Mouse (Mus musculus) gastrocnemius, postnatal 36 days (tissue): ENCODE results near the gene Zcchc8. TPM values are rescaled to one million over a fixed set of nuclear protein-coding genes. Genes with fewer than 3 reads are reported as not detected.
"Not testable (repeated sequence)": the region's sequence is repeated elsewhere in the genome, so short reads cannot be mapped to it uniquely, and the experiment has no call there.

Source experiments
- DNase-seq, 2 experiments: peaks; one replicate each; pipeline ENCODE4 v3.0.0; 2022
- intact Hi-C: fragments of 180-260 bp; cut with DNase I; formaldehyde crosslinking; loops from one replicate; pipeline ENCODE4 v1.15.1; 2025
- long read RNA-seq, 2 experiments: library from polyadenylated mRNA; stranded (forward); transcript quantifications; one replicate each; pipeline ENCODE4 v2.0.0; 2021
- total RNA-seq, 2 experiments: library from RNA; stranded (reverse); gene quantifications; 2 replicates each; pipeline ENCODE4 v1.2.3; 2021

Zcchc8 gene
- 10 to 100 TPM in 1 of 2 experiments, 1 to 10 TPM in 1; 9.9 to 17.6 TPM for total RNA-seq
- long read RNA-seq, experiment 1, full-length matches to known transcripts: 6 of 7 reads
- long read RNA-seq, experiment 1, partial matches to known transcripts: 0 of 7 reads
- long read RNA-seq, experiment 1, other reads (novel, unspliced or antisense): 1 of 7 reads
- long read RNA-seq, experiment 2, full-length matches to known transcripts: 4 of 9 reads
- long read RNA-seq, experiment 2, partial matches to known transcripts: 0 of 9 reads
- long read RNA-seq, experiment 2, other reads (novel, unspliced or antisense): 5 of 9 reads

DNA sequence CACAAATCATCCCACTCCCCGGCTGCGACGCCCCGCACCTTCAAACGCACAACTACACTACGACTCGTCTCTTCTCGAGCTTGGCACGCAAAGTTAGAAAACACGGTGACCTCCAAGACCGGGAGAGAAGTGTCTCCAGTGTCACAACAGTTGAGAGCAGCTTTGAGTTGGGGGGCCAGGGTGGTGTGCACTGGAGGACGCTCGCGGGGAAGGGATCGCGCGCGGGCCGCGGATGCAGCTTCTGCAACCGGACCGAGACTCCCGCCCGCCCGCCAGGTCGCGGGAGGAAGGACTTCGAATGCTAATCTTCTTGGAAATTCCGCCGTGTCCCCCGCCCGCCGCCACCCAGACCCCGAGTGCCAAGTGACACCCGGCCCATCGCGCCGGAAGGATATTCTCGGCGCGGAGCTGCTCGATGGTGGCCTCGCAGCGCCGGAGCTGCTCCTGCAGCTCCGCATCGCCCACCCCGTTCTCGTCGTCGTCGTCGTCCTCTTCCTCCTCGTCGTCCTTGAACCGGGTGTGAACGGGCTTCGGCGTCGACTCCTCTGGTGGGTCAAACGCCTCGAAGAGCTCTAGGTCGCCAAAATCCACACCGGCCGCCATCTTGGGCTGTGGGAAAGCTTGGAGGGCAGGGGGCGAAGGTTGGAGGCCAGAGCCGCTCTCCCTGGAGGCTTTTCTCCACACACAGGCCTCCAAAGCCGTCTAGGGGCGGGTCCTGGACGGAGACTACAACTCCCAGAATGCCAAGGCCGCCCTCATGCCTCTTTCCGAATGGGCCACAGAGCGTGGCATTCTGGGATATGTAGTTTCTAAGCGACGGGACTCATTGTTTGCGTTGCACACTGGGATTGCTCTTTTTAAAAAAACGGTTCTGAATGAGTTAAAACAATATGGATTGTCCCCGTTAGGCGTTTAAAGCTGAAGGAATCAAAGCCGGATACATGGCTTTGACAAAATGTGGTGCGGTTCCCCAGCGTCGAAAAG lies at the start of gene Zcchc8:
TSS of gene Zcchc8 (minus strand) at position 773 of the 984 bp plus-strand sequence.
- intact Hi-C loops: no loop called here
- DNase-seq: peak; percentile 89 to 92

DNA sequence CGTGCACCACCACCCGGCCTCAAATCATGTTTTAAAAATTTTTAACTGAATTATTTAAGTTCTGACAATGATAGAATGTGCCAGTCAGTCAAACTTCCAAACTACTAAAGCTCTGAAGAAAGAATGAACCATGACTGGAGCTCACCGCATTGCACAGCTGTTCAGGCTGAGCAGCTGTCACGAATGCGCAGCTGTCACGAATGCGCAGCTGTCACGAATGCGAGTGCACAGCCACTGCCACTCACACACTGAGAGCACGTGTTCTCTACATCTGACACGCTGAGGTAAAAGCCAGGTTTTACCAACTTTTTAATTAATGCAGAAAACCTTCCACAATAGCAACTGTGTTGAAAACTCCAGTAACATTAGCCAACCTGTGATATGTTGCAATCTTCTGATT lies 45.6 kb upstream of the Zcchc8 start:
- intact Hi-C loops: loop anchor here (10.0 kb wide), 1 partner anchor 118 kb away; the partner anchor contains the start of gene Hcar1
- not testable (repeated sequence) for DNase-seq

DNA sequence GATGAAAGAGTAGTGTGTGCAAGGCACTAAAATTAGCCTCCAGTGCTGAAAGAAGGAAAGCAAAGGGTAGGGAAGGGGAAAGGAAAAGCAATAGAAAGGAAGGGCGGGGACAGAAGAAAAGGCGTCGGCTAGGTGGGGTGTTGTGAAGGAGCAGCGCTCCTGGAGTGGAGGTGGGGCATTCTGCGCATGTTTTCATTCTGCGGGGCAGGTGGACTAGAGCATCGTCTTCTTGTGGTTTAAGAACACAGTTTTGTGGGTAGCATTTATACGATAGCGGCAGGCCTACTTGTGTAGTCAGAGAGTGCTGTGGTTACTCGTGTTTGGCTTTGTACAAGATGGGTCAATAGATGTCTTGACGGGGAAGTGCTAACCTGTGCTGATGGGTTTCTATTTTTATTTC lies 44.6 kb upstream of the Zcchc8 start:
- intact Hi-C loops: loop anchor here (10.0 kb wide), 1 partner anchor 119 kb away; the partner anchor contains the start of gene Hcar1
- no peak for DNase-seq

DNA sequence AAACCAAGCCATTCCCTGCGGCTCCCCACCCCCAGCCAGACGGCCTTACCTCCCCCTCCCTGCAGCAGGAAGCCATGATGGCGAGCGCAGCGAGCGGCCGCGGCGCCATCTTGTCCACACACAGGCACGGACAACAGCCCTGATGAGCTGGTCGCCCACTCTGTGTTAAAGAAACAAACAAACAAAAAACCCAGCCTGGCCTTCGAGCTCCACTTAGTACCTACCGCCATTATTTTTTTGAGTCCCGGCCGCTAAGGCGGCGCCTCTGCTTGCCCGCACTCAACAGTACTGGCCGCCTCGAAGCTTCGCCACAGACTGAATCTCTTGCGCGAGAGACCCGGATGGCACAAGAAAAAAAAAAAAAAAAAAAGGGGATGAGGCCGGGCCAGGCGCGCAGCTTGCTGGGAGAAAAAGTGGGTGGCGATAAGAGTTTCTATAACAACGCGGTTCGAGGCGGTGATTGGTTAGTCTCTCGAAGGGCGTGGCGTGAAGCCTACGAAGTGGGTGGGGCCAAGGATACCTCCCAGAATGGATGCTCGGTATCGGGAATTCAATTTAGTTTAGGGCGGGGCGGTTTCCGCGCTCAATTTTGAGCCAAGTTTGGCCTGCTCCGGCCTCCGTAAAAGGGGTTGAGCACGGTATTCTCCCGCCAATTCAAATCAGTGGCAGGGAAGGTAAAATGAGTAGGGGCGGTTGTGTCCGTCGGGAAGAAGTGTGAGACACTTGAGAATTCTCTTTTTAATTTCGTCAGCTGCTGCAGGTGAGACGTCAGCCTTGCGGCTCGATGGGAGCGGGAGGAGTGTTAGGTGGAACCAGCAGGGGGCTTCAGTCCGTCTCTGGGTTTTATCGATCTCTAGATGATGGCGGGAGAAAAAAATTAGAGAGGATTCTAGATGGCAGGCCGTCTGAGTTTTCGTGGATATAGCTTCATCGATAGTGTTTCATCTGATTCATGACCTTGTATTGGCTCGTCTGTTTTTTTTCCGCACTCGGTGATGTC lies 28.5 kb upstream of the Zcchc8 start, which contains the start of the genes Rsrc2 and Kntc1:
TSS of gene Rsrc2 (minus strand) at position 350 of the 1,000 bp plus-strand sequence.
TSS of gene Kntc1 (plus strand) at position 652 of the 1,000 bp plus-strand sequence.
- intact Hi-C loops: loop anchor here (5.0 kb wide), 1 partner anchor 153 kb away; no protein-coding TSS in a partner anchor
- peak; percentile 97 for DNase-seq

DNA sequence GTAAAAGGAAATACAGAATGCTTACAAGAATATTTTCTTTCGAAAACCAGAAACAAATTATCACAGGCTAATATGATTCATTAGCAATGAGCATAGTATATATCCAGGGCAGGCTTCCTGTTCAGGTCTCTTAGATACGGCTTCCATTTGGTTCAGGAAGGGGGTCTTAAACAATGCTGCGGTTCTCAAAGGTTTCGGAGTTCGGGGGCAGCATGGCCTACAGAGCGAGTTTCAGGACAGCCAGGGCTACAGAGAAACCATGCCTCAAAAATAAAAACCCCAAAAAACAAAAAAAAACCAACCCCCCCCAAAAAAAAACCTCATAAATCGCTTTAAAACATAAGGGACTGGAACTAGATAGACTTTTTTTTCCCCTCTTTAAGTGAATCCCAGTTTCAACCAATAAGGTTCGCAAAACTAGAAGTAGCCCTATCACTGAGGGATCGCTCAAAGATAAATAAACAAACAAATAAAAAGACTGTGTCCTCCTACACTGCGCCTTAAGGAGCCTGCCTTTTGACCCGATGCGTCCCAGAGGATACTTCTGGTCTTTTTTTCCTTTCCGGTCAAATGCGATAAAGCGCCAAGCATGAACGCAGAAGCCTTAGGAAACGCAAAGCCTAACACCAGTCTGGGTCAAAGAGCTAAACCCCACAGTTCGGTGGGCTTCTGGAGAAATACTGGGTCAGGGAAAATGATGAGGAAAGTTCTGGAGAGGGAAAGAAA lies 27.6 kb upstream of the Zcchc8 start:
- intact Hi-C loops: no loop called here
- DNase-seq: no peak

DNA sequence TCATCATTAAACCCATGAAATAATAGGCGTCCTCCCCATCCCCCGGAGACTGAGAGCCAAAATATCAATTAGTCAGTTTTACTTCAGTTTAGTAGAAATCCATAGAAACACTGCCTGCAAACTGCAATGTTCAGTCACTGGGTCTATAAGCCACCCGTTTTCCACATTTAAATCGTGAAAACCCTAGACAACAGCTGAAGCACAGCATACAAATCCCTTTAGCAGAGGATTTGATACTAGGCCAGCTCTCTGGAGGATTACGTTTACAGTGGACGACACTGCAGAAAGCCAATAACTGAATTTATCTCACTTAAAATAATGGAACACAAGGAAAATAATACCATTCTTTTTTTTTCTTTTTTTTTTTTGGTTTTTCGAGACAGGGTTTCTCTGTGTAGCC lies 26.7 kb upstream of the Zcchc8 start:
- intact Hi-C loops: no loop called here
- DNase-seq: no peak

DNA sequence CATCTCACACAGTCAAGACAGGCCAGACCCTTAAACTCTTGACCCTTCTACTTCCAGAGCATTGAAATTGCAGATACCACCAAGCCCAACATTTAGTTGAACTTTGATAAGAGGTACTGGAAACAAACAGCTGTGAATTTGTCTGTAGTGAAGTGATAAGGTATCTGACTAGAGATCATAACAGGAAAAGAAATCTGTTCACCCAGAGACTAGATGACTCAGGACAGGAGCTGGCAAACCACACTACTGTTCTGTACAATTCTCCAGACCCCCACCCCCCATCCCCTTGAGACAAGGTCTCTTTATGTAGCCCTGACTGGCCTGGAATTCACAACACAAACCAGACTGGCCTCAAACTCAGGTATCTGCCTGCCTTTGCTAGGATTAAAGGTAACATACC lies 25.4 kb upstream of the Zcchc8 start:
- intact Hi-C loops: no loop called here
- DNase-seq: no peak

DNA sequence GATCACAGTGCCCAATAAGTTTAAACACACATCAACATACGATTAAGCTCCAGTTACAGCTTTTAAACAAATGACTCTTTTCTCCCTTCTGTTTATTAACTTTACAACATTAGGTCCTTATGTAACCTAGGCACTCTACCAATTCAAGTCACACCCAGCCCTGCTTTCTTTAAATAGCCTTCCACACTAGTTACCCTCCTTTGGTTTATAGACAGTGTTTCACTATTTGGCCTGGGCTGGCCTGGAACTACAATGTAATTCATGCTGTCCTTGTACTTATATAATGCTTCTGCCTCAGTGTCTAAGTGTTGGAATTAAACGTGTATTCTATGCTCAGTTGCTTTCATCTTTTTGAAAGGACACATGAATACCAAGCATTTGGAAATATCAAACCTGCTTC lies 23.5 kb upstream of the Zcchc8 start:
- no peak for DNase-seq
- intact Hi-C loops: no loop called here

DNA sequence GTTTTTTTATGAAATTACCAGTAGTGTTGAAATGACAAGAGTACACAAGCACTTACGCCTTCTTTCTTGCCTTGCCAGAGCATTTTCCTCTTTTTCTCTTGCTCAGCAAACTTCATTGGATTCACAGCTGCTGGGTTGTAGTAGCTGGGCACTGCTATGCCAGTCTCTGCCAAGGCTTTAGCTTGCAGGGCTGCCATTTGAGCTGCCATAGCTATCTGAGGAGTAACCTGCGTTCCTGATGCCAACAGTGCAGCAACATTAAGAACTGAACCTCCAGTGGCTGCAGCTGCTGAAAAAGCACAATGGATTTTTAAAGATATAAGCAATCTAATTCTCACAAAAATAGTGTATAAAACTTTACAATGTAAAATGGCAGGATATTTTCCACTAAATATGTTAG lies 10.1 kb upstream of the Zcchc8 start:
- no peak for DNase-seq

DNA sequence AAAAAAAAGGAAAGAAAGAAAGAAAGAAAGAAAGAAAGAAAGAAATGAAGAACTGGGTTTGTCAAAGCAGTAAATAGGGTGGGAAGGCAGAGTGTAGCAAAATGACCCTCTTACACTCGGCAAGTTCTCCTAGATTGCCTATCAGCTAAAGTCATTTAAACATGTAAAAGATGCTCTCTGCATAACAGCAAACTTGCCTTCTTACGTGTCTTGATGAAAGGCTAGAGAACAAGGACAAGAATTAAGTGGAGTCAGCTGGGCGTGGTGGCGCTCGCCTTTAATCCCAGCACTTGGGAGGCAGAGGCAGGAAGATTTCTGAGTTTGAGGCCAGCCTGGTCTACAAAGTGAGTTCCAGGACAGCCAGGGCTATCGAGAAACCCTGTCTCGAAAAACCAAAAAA lies 2.9 kb upstream of the Zcchc8 start:
- DNase-seq, intact Hi-C loops: not testable (repeated sequence)

More for the DNA sequence above, 10.1 kb upstream of the Zcchc8 start:
- intact Hi-C loops: no loop called here

DNA sequence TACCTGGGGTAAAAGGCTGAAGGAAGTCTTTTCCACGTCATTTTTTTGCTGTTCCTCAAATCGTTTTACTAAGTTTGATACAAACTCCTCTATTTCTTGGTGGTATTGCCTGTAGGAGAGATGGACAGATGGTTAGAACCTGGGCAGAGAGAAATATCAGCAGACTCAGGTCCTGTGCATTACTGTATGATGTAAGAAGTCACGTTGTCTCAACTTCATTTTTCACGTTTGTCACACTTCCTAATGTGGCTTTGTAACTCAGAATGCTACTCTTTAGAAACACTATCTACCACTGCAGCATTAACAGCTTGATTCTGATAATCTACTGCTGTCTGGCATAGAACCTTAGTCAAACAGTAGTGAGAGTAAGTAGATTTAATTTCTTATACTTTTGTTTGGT lies 6.3 kb downstream of the Zcchc8 start:
- no peak for DNase-seq

DNA sequence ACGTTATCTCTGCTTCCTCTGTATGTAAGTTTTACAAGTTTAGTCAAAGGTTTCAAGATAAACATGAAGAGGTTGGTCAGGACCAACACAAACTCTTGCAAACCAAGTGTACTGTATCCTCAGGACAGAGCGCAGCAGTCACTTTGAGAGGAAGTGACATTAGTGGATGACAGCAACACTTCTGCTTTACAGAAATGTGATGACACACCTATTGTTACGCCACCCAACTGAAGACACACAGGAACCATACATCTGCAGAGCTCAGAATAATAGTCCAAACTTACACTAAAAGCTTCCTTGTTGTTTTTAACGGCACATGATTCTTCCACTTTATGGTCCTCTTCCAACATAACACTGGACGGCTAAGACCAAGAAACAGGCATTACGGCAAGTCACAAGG lies 7.1 kb downstream of the Zcchc8 start:
- intact Hi-C loops: no loop called here

More for the DNA sequence above, 6.3 kb downstream of the Zcchc8 start:
- intact Hi-C loops: no loop called here

DNA sequence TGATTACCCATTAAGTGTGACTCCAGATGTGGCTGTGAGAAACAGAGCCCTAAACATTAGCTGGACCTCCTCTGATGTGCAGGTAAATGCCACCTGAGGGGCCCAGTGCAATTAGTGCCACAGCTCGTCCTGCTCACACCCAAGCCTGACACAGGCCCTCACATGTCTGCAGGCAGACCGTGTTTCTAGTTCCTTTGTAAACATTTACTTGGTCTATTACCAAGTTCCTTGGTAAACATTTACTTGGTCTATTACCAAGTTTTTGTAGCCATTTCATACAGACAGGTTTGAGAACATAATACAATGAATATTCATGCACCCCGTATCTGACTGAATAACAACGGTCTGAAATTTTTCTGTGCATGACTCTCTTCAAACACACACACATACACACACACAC lies 11.3 kb downstream of the Zcchc8 start:
- intact Hi-C loops: no loop called here
- DNase-seq: no peak

More for the DNA sequence above, 7.1 kb downstream of the Zcchc8 start:
- DNase-seq: no peak

DNA sequence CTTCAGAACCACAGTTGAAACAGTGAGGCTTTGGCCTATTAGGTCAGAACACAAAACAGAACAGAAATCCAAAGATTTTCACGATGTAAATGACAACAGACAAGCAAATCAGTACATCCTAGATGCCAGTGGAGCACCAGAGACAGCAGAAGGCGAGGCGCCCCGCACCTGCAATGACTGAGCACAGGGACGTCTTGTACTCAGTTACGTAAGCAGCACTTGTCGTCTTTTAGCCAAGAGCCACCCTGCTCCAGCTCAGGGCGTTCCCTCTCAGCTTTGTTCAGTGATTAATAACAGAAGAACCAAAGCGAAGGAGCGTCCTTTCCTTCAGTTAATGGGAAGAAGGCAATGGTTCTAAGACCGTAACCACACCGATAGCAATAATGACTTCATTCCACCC lies 12.3 kb downstream of the Zcchc8 start:
- peak in 1 of 2 experiments; percentile 11 for DNase-seq
- intact Hi-C loops: no loop called here

DNA sequence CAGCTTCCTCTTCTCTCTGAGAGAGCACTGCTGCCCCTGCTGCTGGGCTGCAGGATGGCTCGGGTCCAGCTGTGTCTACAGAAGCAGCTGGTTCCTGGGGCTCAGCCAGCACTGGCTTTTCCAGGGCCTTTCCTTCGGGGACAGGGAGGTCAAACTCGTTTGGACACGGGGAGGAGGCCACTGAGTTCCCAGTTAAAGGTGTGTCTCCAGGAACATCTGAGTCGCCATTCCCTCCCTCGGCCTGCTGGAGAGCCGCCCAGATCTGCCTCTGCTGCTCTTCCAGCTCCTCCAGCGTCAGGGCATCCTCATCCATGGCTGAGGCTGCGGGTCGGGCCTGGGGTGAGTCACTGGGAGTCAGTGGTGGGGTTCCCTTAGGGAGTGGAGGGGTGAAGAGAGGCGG lies 20.3 kb downstream of the Zcchc8 start:
- peak; percentile 50 to 72 for DNase-seq
- intact Hi-C loops: no loop called here

DNA sequence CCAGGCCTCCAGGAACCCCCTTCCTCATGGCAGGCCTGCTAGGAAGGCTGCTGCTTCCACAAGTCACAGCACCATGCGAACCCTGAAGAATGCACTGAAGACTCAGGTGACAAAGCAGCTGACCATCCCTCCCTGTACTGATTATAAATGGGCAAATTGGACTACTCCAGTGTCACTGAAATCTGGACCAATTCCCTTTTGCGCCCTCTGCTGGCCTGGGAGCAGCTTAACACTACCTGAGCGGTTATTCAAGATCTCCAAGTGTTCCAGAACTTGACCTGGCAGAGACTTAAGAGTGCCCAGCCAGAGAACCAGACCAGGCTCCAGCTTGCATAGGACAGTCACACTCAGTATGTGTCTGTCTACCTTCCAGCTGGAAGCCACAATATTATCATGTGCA lies 21.7 kb downstream of the Zcchc8 start:
- intact Hi-C loops: loop anchor here (2.0 to 5.0 kb wide), 2 partner anchors 47 to 72 kb away; no protein-coding TSS in a partner anchor

DNA sequence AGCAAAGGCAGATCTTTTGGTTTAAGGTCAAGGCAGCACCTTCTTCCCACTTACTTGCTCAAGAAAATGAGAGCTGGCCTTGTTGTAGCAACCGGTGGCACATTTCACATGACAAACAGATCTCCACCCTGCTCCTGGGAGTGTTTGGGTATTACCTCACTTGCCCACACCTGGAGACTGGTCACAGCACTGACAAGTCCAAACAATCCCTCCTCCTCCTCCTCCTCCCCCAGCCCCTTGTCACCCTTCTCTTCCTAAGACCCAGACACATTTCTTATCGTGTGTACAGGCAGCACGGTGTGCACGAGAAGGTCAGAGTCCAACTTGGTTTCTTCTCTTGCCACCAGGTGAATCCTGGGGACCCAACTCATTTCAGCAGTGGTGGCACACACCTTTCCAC lies 23.9 kb downstream of the Zcchc8 start:
- intact Hi-C loops: loop anchor here (5.0 kb wide), 1 partner anchor 45 kb away; no protein-coding TSS in a partner anchor
- no peak for DNase-seq

More for the DNA sequence above, 21.7 kb downstream of the Zcchc8 start:
- DNase-seq: peak; percentile 47 to 80

DNA sequence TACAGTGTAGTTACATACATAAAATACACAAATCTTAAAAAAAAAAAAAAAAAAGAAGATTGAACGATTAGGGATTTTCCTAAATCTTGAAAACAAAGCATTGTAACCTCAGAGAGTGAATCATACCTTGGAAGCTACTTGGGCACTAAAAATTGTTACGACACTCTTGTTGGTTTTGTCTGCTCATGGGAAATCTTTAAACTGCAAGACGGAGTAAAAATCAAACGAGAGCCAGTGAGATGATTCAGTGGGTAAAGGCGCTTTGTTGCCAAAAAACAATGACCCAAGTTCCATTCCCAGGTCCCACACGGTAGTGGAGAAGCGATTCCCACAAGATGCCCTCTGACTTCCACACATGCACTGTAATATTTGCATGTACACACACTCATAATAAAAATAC lies 24.7 kb downstream of the Zcchc8 start:
- no peak for DNase-seq
- intact Hi-C loops: loop anchor here (5.0 kb wide), 1 partner anchor 44 kb away; no protein-coding TSS in a partner anchor

DNA sequence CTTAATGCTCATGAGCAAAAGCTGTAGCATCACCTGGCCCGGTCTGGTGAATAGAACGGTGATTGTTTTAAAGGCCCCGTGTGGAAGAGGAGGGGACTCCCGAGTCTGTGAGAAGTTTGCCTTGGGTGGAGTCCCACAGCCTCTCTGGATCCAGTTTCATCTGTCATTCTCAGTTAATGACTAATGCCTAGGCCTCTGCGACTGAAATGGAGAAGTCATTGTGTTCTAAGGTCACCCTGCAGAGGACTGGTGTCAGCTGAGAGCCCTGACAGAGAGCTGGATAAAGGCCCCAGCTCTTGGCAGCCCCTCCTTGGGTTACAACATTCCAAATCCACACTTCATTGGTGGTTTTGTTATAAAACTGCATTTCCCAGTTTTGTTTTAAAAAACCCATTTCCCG lies 26.4 kb downstream of the Zcchc8 start:
- intact Hi-C loops: no loop called here
- DNase-seq: no peak
